Mouse (Mus musculus) MEL (cell line): ENCODE data around the gene Zp3r. TPM values are rescaled to one million over a fixed set of nuclear protein-coding genes. Genes with fewer than 3 reads are reported as not detected.

Experiments
- DNase-seq: peaks from one replicate; pipeline ENCODE4 v3.0.0; 2011; ENCODE audit warnings: low read depth, low spot score
- H3K27ac ChIP-seq: 2 replicates; pipeline ENCODE4 v1.5.1; 2012; ENCODE audit warnings: low read depth, mild to moderate bottlenecking, control low read depth, low read length, moderate library complexity; ENCODE audit not compliant: control insufficient read depth
- H3K27me3 ChIP-seq, 2 experiments: fragments of 150-350 bp in 1 of 2; sonication (generic) in 1 of 2; 2 replicates each; pipeline ENCODE4 v1.6.1; 2012; ENCODE audit warnings: low read length in 2 of 2, mild to moderate bottlenecking in 2 of 2, improper control_type of control experiment in 1 of 2, moderate library complexity in 1 of 2; ENCODE audit not compliant: insufficient read depth in 2 of 2, control insufficient read depth in 1 of 2
- H3K36me3 ChIP-seq, 2 experiments: 2 replicates each; pipeline ENCODE4 v1.6.1; 2012 to 2014; ENCODE audit warnings: low read length in 2 of 2, improper control_type of control experiment in 1 of 2, inconsistent platforms in 1 of 2, mild to moderate bottlenecking in 1 of 2; ENCODE audit not compliant: insufficient read depth in 2 of 2, control insufficient read depth in 1 of 2
- H3K4me1 ChIP-seq, 2 experiments: fragments of 150-350 bp in 1 of 2; sonication (generic) in 1 of 2; 2 replicates each; pipeline ENCODE4 v1.6.1; 2012; ENCODE audit warnings: low read length in 2 of 2, improper control_type of control experiment in 1 of 2, mild to moderate bottlenecking in 1 of 2; ENCODE audit not compliant: insufficient read depth in 2 of 2, control insufficient read depth in 1 of 2
- H3K4me3 ChIP-seq, 2 experiments: fragments of 150-350 bp in 1 of 2; sonication (generic) in 1 of 2; 2 replicates each; pipeline ENCODE4 v1.5.1; 2012; ENCODE audit warnings: low read depth in 2 of 2, low read length in 2 of 2, mild to moderate bottlenecking in 2 of 2, moderate library complexity in 2 of 2, control low read depth in 1 of 2, improper control_type of control experiment in 1 of 2; ENCODE audit not compliant: control insufficient read depth in 1 of 2, insufficient read depth in 1 of 2
- H3K79me2 ChIP-seq: 2 replicates; pipeline ENCODE4 v1.6.1; 2012; ENCODE audit warnings: mild to moderate bottlenecking, low read length, moderate library complexity; ENCODE audit not compliant: control insufficient read depth, poor library complexity, insufficient read depth
- H3K9ac ChIP-seq: 2 replicates; pipeline ENCODE4 v1.6.1; 2012; ENCODE audit warnings: low read depth, mild to moderate bottlenecking, control low read depth, low read length, moderate library complexity; ENCODE audit not compliant: control insufficient read depth, poor library complexity, severe bottlenecking
- H3K9me3 ChIP-seq: fragments of 150-350 bp; sonication (generic); replicated peaks from 2 replicates; pipeline ENCODE4 v1.6.1; 2012; ENCODE audit warnings: mild to moderate bottlenecking, low read length, improper control_type of control experiment, moderate library complexity; ENCODE audit not compliant: insufficient read depth
- CTCF ChIP-seq, 3 experiments: IDR thresholded peaks in 2 of 3; conservative IDR thresholded peaks in 1 of 3; 2 replicates each; pipeline ENCODE4 v1.5.1; 2011 to 2012; ENCODE audit warnings: low read length in 3 of 3, low read depth in 2 of 3, mild to moderate bottlenecking in 2 of 3, improper control_type of control experiment in 1 of 3, inconsistent platforms in 1 of 3, mixed read lengths in 1 of 3, moderate library complexity in 1 of 3; ENCODE audit not compliant: control insufficient read depth in 1 of 3, insufficient read depth in 1 of 3, poor library complexity in 1 of 3, severe bottlenecking in 1 of 3
- ELF1 ChIP-seq: IDR thresholded peaks from 2 replicates; pipeline ENCODE4 v1.6.1; 2014; ENCODE audit warnings: low read depth, mild to moderate bottlenecking, inconsistent platforms, low read length, improper control_type of control experiment, moderate library complexity
- ETS1 ChIP-seq: IDR thresholded peaks from 2 replicates; pipeline ENCODE4 v1.6.1; 2012; ENCODE audit warnings: low read depth, mild to moderate bottlenecking, inconsistent platforms, low read length, improper control_type of control experiment, moderate library complexity
- GABPA ChIP-seq: IDR thresholded peaks from 2 replicates; pipeline ENCODE4 v1.6.1; 2012; ENCODE audit warnings: low read depth, mild to moderate bottlenecking, inconsistent platforms, low read length, improper control_type of control experiment, moderate library complexity
- GATA1 ChIP-seq: IDR thresholded peaks from 2 replicates; pipeline ENCODE4 v1.6.1; 2011; ENCODE audit warnings: low read depth, low read length, improper control_type of control experiment
- HCFC1 ChIP-seq: IDR thresholded peaks from 2 replicates; pipeline ENCODE4 v1.6.1; 2012; ENCODE audit warnings: low read depth, mild to moderate bottlenecking, inconsistent platforms, low read length, improper control_type of control experiment, moderate library complexity
- JUND ChIP-seq: IDR thresholded peaks from 2 replicates; pipeline ENCODE4 v1.6.1; 2011; ENCODE audit warnings: low read depth, mild to moderate bottlenecking, improper control_type of control experiment, low read length
- KAT2A ChIP-seq: conservative IDR thresholded peaks from 2 replicates; pipeline ENCODE4 v1.6.1; 2012; ENCODE audit warnings: low read depth, low read length, improper control_type of control experiment, inconsistent platforms
- MYB ChIP-seq: IDR thresholded peaks from 2 replicates; pipeline ENCODE4 v1.6.1; 2011; ENCODE audit warnings: mild to moderate bottlenecking, low read depth, low read length, improper control_type of control experiment
- POLR2AphosphoS2 ChIP-seq: IDR thresholded peaks from 2 replicates; pipeline ENCODE4 v1.6.1; 2011; ENCODE audit warnings: low read length, improper control_type of control experiment
- RAD21 ChIP-seq: IDR thresholded peaks from 2 replicates; pipeline ENCODE4 v1.6.1; 2011; ENCODE audit warnings: mild to moderate bottlenecking, low read depth, low read length, improper control_type of control experiment
- RCOR1 ChIP-seq: IDR thresholded peaks from 2 replicates; pipeline ENCODE4 v1.6.1; 2012; ENCODE audit warnings: low read depth, mild to moderate bottlenecking, inconsistent platforms, low read length, improper control_type of control experiment
- SMC3 ChIP-seq: IDR thresholded peaks from 2 replicates; pipeline ENCODE4 v1.6.1; 2011; ENCODE audit warnings: low read depth, low read length, improper control_type of control experiment
- TAL1 ChIP-seq: IDR thresholded peaks from 2 replicates; pipeline ENCODE4 v1.6.1; 2012; ENCODE audit warnings: mild to moderate bottlenecking, inconsistent platforms, low read length, moderate library complexity, mixed read lengths
- UBTF ChIP-seq: IDR thresholded peaks from 2 replicates; pipeline ENCODE4 v1.6.1; 2012; ENCODE audit warnings: low read depth, mild to moderate bottlenecking, inconsistent platforms, low read length, improper control_type of control experiment, moderate library complexity, borderline replicate concordance; ENCODE audit not compliant: insufficient read depth
- USF1 ChIP-seq: IDR thresholded peaks from 2 replicates; pipeline ENCODE4 v1.6.1; 2014; ENCODE audit warnings: low read depth, mild to moderate bottlenecking, inconsistent platforms, low read length, improper control_type of control experiment, moderate library complexity
- ZC3H11A ChIP-seq: IDR thresholded peaks from 2 replicates; pipeline ENCODE4 v1.6.1; 2012; ENCODE audit warnings: low read depth, mild to moderate bottlenecking, inconsistent platforms, low read length, improper control_type of control experiment
- ZKSCAN1 ChIP-seq: IDR thresholded peaks from 2 replicates; pipeline ENCODE4 v1.6.1; 2012; ENCODE audit warnings: low read depth, mild to moderate bottlenecking, inconsistent platforms, low read length, improper control_type of control experiment, moderate library complexity
- ZMIZ1 ChIP-seq: IDR thresholded peaks from 2 replicates; pipeline ENCODE4 v1.6.1; 2012; ENCODE audit warnings: low read depth, mild to moderate bottlenecking, inconsistent platforms, low read length, improper control_type of control experiment, moderate library complexity
- ZNF384 ChIP-seq: IDR thresholded peaks from 2 replicates; pipeline ENCODE4 v1.6.1; 2012; ENCODE audit warnings: low read depth, mild to moderate bottlenecking, inconsistent platforms, low read length, improper control_type of control experiment
- polyA plus RNA-seq, 2 experiments: library from polyadenylated mRNA; stranded (reverse) in 1 of 2; unstranded in 1 of 2; fragments of >175 nt in 1 of 2; fragments of >200 nt in 1 of 2; gene quantifications; 2 replicates each; pipeline versions ENCODE4 v1.2.1 to v1.2.4; 2012; ENCODE audit warnings: low replicate concordance in 2 of 2, low read depth in 1 of 2; ENCODE audit not compliant: insufficient read length in 2 of 2, insufficient read depth in 1 of 2, missing spikeins in 1 of 2
- total RNA-seq: library from RNA; depleted of rRNA; stranded (reverse); fragments of 300-350 nt; gene quantifications from 2 replicates; pipeline ENCODE4 v1.2.3, GENCODE M21; 2012

Zp3r gene
- total and polyA plus RNA-seq, 3 experiments, result not detected

- Histone ChIP-seq H3K9me3 (no peaks in the 10 kb centered on the region), H3K4me3 (no peak overlapping the region), H3K36me3 (no peaks in the 10 kb centered on the region), H3K9ac (no peak overlapping the region), H3K79me2 (no peaks in the 10 kb centered on the region), H3K27me3 (peaks cover 0 to 1% of the 10 kb centered on the region in 2 experiments; a peak in 2 of 4 replicates), H3K27ac (no peak overlapping the region), H3K4me1 (no peaks in the 10 kb centered on the region)
- peak; percentile 63 for DNase-seq
- TF ChIP-seq RCOR1 (no peak), SMC3 (peak; percentile 54), JUND (peak; percentile 89; the same call in 1 of the 2 replicates), RAD21 (peak; percentile 56), HCFC1 (no peak), CTCF (IDR thresholded peaks at IDR 0.05 in 2 of 3, conservative IDR thresholded peaks at IDR 0.05 in 1 of 3; ENCODE audit: control insufficient read depth in 1 of 3, insufficient read depth in 1 of 3, low read depth in 2 of 3, low read length in 3 of 3, poor library complexity in 1 of 3, severe bottlenecking in 1 of 3) (peak in 2 of 3 experiments; percentile 30 to 59; a peak in 4 of 6 replicates)
Measured at GRCm38 (mm10) chr1:130575962-130576361, 53.5 kb downstream of the Zp3r start.

GRCm38 (mm10) chr1:130551407-130552249 lies 77.8 kb downstream of the Zp3r start:
- Histone ChIP-seq H3K4me1 (peaks cover 10% of the 10 kb centered on the region in 2 experiments), H3K27ac (no peak overlapping the region), H3K9ac (no peak overlapping the region), H3K36me3 (peaks cover 0 to 5% of the 10 kb centered on the region in 2 experiments; a peak in 2 of 4 replicates), H3K27me3 (peaks cover 3% of the 10 kb centered on the region in 2 experiments; a peak in 3 of 4 replicates), H3K9me3 (no peaks in the 10 kb centered on the region), H3K4me3 (no peak overlapping the region), H3K79me2 (no peaks in the 10 kb centered on the region)
- no peak for DNase-seq
- TF ChIP-seq POLR2AphosphoS2, result no peak
- no peak for TF ChIP-seq ZKSCAN1
- no peak for TF ChIP-seq TAL1
- no peak for TF ChIP-seq ETS1
- no peak for TF ChIP-seq GATA1
- no peak for TF ChIP-seq ZMIZ1
- no peak for TF ChIP-seq KAT2A
- peak; percentile 50; the same call in 1 of the 2 replicates for TF ChIP-seq USF1
- TF ChIP-seq MYB, result no peak
- no peak for TF ChIP-seq UBTF
- TF ChIP-seq ELF1, result no peak
- no peak for TF ChIP-seq GABPA
- no peak for TF ChIP-seq ZC3H11A
- TF ChIP-seq ZNF384, result peak; percentile 78
